Mouse (Mus musculus): ENCODE data around the gene Olfr588-ps1. TPM values are rescaled to one million over a fixed set of nuclear protein-coding genes. Genes with fewer than 3 reads are reported as not detected.
"Not testable (repeated sequence)": the region's sequence is repeated elsewhere in the genome, so short reads cannot be mapped to it uniquely, and the experiment has no call there.

Gene Olfr588-ps1
- not detected for total RNA-seq (2021)

GRCm38 (mm10) chr7:103140579-103140978 is at the start of gene Olfr588-ps1:
TSS of gene Olfr588-ps1 (plus strand) at chr7:103140879.
- intact Hi-C loops (cut with DNase I), result no loop called here
- DNase-seq, result no peak

- DNase-seq, result no peak
- intact Hi-C loops (cut with DNase I), result no loop called here
Observed at GRCm38 (mm10) chr7:103097420-103097819, 43.3 kb upstream of the Olfr588-ps1 start, which contains the start of gene Olfr585. TSS of gene Olfr585 (plus strand) at chr7:103097720.

GRCm38 (mm10) chr7:103119406-103119805 is 21.3 kb upstream of the Olfr588-ps1 start:
- intact Hi-C loops (cut with DNase I), result no loop called here
- DNase-seq, result no peak

GRCm38 (mm10) chr7:103125538-103125937 is 15.1 kb upstream of the Olfr588-ps1 start, which contains the start of gene Olfr586:
TSS of gene Olfr586 (minus strand) at chr7:103125638.
- intact Hi-C loops (cut with DNase I), result no loop called here
- no peak for DNase-seq

- intact Hi-C loops (cut with DNase I), result no loop called here
Observed at GRCm38 (mm10) chr7:103156256-103156655, 15.6 kb downstream of the Olfr588-ps1 start, which contains the start of gene Olfr589. TSS of gene Olfr589 (minus strand) at chr7:103156356.

DNA sequence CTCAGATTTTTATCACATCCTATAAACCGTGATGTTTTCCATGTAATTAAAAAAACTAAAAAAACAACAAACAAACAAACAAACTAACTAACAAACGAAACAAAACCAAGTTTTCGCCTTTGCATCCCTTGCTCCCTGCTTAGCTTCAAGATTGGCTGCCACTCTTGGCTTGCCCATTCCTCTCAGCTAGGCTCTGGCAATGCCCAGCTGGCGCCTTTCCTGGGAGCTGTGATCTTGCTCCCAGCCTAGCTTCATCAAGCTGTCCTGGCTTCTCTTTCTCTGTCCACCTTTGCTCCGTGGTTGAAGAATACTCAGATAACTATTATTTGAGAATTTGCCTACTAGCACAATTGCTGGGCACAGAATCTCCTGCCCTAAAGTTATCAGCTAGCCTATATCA is 29.0 kb downstream of the Olfr588-ps1 start:
- DNase-seq, result peak; percentile 10
- intact Hi-C loops (cut with DNase I), result no loop called here

More at GRCm38 (mm10) chr7:103156256-103156655, 15.6 kb downstream of the Olfr588-ps1 start, which contains the start of gene Olfr589:
- no peak for DNase-seq

DNA sequence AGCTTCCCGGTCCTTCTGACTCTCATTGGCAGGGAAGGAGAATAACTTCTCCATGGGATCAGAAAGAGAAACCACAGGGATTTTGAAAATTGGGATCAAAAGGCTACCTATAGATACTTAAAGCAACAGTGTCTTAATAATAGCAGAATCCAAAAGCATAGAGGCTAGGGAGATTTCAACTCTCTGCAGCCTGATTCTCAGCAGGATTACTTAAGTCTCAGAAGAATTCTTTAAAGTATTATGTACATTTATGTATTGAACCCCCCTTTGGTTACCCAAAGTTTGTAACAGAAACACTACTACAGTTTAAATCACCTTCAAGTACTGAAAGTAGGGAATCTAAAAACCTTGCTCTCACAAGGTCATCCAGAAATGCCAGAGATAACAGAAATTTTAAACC is 37.6 kb downstream of the Olfr588-ps1 start, which contains the start of gene Olfr591:
Olfr591 (minus strand) TSS at position 101 of the 400 bp plus-strand sequence.
- intact Hi-C loops (cut with DNase I), result no loop called here
- DNase-seq, result no peak

GRCm38 (mm10) chr7:103184503-103184902 is 43.8 kb downstream of the Olfr588-ps1 start, which contains the start of gene Olfr592:
TSS of gene Olfr592 (plus strand) at chr7:103184803.
- not testable (repeated sequence) for DNase-seq
- intact Hi-C loops (cut with DNase I), result loop anchor here (10.0 kb wide), 1 partner anchor 990 kb away; no protein-coding TSS in a partner anchor

Other genes starting within 250 kb of the Olfr588-ps1 start
- not detected for gene Olfr569, start 250.0 kb upstream of the Olfr588-ps1 start, total RNA-seq (2021)
- gene Olfr570, start 246.3 kb upstream of the Olfr588-ps1 start, total RNA-seq (2021), result not detected
- gene Olfr571, start 223.3 kb upstream of the Olfr588-ps1 start, total RNA-seq (2021), result not detected
- gene Olfr572, start 216.5 kb upstream of the Olfr588-ps1 start, total RNA-seq (2021), result not detected
- not detected for gene Olfr573-ps1, start 198.3 kb upstream of the Olfr588-ps1 start, total RNA-seq (2021)
- gene Olfr574, start 192.4 kb upstream of the Olfr588-ps1 start, total RNA-seq (2021), result not detected
- gene Olfr575, start 182.1 kb upstream of the Olfr588-ps1 start, total RNA-seq (2021), result not detected
- not detected for gene Olfr576, start 178.2 kb upstream of the Olfr588-ps1 start, total RNA-seq (2021)
- not detected for gene Olfr577, start 164.9 kb upstream of the Olfr588-ps1 start, total RNA-seq (2021)
- not detected for gene Olfr578, start 151.6 kb upstream of the Olfr588-ps1 start, total RNA-seq (2021)
- gene Olfr582, start 102.9 kb upstream of the Olfr588-ps1 start, total RNA-seq (2021), result not detected
- not detected for gene Olfr583, start 89.6 kb upstream of the Olfr588-ps1 start, total RNA-seq (2021)
- gene Olfr584, start 59.0 kb upstream of the Olfr588-ps1 start, total RNA-seq (2021), result not detected
- not detected for gene Olfr585, start 43.2 kb upstream of the Olfr588-ps1 start, total RNA-seq (2021)
- gene Olfr586, start 15.2 kb upstream of the Olfr588-ps1 start, total RNA-seq (2021), result not detected
- gene Olfr589, start 15.5 kb downstream of the Olfr588-ps1 start, total RNA-seq (2021), result not detected
- not detected for gene Olfr591, start 37.5 kb downstream of the Olfr588-ps1 start, total RNA-seq (2021)
- not detected for gene Olfr592, start 43.9 kb downstream of the Olfr588-ps1 start, total RNA-seq (2021)
- not detected for gene Olfr593, start 71.0 kb downstream of the Olfr588-ps1 start, total RNA-seq (2021)
- not detected for gene Olfr594, start 76.1 kb downstream of the Olfr588-ps1 start, total RNA-seq (2021)
- gene Usp17ld, start 111.6 kb downstream of the Olfr588-ps1 start, total RNA-seq (2021), result not detected
- not detected for gene Olfr596, start 164.8 kb downstream of the Olfr588-ps1 start, total RNA-seq (2021)
- gene Olfr597, start 175.4 kb downstream of the Olfr588-ps1 start, total RNA-seq (2021), result not detected
- not detected for gene Olfr598, start 182.7 kb downstream of the Olfr588-ps1 start, total RNA-seq (2021)
- not detected for gene Olfr599, start 195.0 kb downstream of the Olfr588-ps1 start, total RNA-seq (2021)
- not detected for gene Olfr600, start 208.8 kb downstream of the Olfr588-ps1 start, total RNA-seq (2021)
- gene Olfr601, start 221.8 kb downstream of the Olfr588-ps1 start, total RNA-seq (2021), result not detected
- not detected for gene Olfr603, start 245.3 kb downstream of the Olfr588-ps1 start, total RNA-seq (2021)